Mouse (Mus musculus): ENCODE results near the gene Rpain.

DNA sequence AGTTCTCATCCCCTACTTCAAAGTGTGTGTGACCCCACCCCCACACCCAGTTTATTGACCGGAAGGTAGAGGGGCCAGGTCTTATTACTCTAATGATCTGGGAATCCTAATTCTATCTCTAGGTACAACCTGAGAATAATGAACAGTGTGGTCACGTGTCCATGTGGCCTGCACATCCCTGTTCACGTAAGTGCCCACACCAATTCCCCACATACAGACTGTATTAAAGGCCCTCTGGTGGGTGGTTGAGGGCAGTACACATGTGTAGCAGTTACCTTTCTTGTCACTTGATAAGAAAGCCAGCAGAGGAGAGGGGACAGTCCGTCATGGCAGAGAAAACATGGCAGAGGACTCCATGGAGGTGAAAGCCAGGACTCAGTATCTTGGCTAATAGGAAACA lies 3.9 kb downstream of the Rpain start:
- no peak for TF ChIP-seq CTCF (IDR thresholded peaks at IDR 0.05; ENCODE audit: low read depth, low read length)
- TF ChIP-seq POLR2A (IDR thresholded peaks at IDR 0.05; ENCODE audit: extremely low read depth, insufficient read depth, low read length), result no peak
